Mouse (Mus musculus): Measurements from ENCODE around the gene Fhad1. TPM values are rescaled to one million over a fixed set of nuclear protein-coding genes. Genes with fewer than 3 reads are reported as not detected.

Fhad1 gene
- total RNA-seq, 2 experiments from 2014 or later = 3.9 to 5.1 TPM

GRCm38 (mm10) chr4:141893157-141893784 is 121.6 kb downstream of the Fhad1 start:
- no peak for DNase-seq (ENCODE audit: low spot score in 2 of 2)

- no peak for DNase-seq (ENCODE audit: low spot score in 2 of 2)
Measured at GRCm38 (mm10) chr4:141886385-141886968, 128.4 kb downstream of the Fhad1 start.

- DNase-seq (ENCODE audit: low spot score in 2 of 2) = no peak
Measured at GRCm38 (mm10) chr4:141885451-141885850, 129.4 kb downstream of the Fhad1 start.

GRCm38 (mm10) chr4:141882858-141883257 is 132.0 kb downstream of the Fhad1 start:
- no peak for DNase-seq (ENCODE audit: low spot score in 2 of 2)

GRCm38 (mm10) chr4:141881950-141882349 is 132.9 kb downstream of the Fhad1 start:
- no peak for DNase-seq (ENCODE audit: low spot score in 2 of 2)

- DNase-seq (ENCODE audit: low spot score in 2 of 2) = no peak
Measured at GRCm38 (mm10) chr4:141881289-141881914, 133.5 kb downstream of the Fhad1 start.

GRCm38 (mm10) chr4:141879875-141880274 is 135.0 kb downstream of the Fhad1 start:
- DNase-seq (ENCODE audit: low spot score in 2 of 2) = no peak

GRCm38 (mm10) chr4:141879074-141879473 is 135.8 kb downstream of the Fhad1 start:
- DNase-seq (ENCODE audit: low spot score in 2 of 2) = no peak

GRCm38 (mm10) chr4:141878621-141879020 is 136.3 kb downstream of the Fhad1 start:
- no peak for DNase-seq (ENCODE audit: low spot score in 2 of 2)

GRCm38 (mm10) chr4:141875481-141876108 is 139.3 kb downstream of the Fhad1 start:
- no peak for DNase-seq (ENCODE audit: low spot score in 2 of 2)

GRCm38 (mm10) chr4:141874601-141875460 is 140.1 kb downstream of the Fhad1 start, which contains the start of gene Efhd2:
Gene Efhd2, minus strand, starts transcription at chr4:141874920.
- peak; percentile 61 to 75 for DNase-seq (ENCODE audit: low spot score in 2 of 2)

- DNase-seq (ENCODE audit: low spot score in 2 of 2) = no peak
Measured at GRCm38 (mm10) chr4:141874111-141874600, 140.7 kb downstream of the Fhad1 start.

GRCm38 (mm10) chr4:141872977-141873376 is 141.9 kb downstream of the Fhad1 start:
- no peak for DNase-seq (ENCODE audit: low spot score in 2 of 2)

GRCm38 (mm10) chr4:141871909-141872308 is 143.0 kb downstream of the Fhad1 start:
- peak; percentile 59 to 86 for DNase-seq (ENCODE audit: low spot score in 2 of 2)

- no peak for DNase-seq (ENCODE audit: low spot score in 2 of 2)
Measured at GRCm38 (mm10) chr4:141871333-141871725, 143.6 kb downstream of the Fhad1 start.

GRCm38 (mm10) chr4:141870666-141871332 is 144.1 kb downstream of the Fhad1 start:
- DNase-seq (ENCODE audit: low spot score in 2 of 2) = no peak

GRCm38 (mm10) chr4:141869436-141870215 is 145.3 kb downstream of the Fhad1 start:
- DNase-seq (ENCODE audit: low spot score in 2 of 2) = no peak

GRCm38 (mm10) chr4:141868051-141868450 is 146.8 kb downstream of the Fhad1 start:
- no peak for DNase-seq (ENCODE audit: low spot score in 2 of 2)

- peak; percentile 59 to 77 for DNase-seq (ENCODE audit: low spot score in 2 of 2)
Measured at GRCm38 (mm10) chr4:141867498-141867897, 147.4 kb downstream of the Fhad1 start.
